Mouse (Mus musculus) testis, postnatal 14 days (tissue): ENCODE data around the gene Lrrc7.

Experiments used
- DNase-seq: peaks from one replicate; pipeline ENCODE4 v3.0.0; 2021; ENCODE audit warnings: low spot score

The Lrrc7 gene

DNA sequence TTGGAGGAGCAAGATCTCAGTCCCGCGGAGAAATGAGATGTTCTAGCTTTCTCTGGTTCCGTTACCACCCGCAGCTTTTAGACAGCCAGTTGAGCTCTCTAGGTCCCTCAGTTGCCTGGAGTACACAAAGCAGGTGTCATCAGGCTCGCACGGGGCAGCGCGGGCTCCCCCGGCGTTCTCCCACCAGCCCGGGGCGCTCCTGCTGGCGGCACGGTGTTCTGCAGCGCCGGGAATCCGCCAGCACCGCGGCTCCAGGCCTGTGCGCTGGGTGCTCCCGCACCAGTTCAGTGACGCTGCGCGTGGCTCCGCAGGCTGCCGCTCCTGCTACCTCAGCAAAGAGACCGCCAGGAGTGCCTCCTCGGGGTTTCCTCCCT, at the start of gene Lrrc7:
Gene Lrrc7, minus strand, starts transcription at position 235 of the 374 bp plus-strand sequence.
- DNase-seq = peak; percentile 12

DNA sequence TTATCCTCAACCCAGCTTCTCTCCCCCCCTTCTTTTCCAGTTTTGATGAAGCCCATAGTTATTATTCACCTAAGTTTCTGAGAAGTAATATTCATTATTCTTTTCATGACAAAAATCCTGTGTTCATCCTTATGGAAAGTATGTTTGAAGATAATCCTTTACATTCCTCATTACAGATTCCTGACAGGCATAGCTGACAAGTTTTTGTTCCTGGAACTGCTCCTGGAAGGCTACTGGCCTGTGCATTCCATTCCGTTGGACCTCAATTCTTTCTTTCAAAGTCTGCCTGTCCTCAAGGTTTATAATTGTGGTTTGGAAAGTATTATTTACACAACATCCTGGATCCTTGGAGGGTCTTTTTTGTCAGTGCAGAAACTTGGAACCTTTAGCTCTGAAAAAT, 45.0 kb upstream of the Lrrc7 start:
- DNase-seq = no peak

DNA sequence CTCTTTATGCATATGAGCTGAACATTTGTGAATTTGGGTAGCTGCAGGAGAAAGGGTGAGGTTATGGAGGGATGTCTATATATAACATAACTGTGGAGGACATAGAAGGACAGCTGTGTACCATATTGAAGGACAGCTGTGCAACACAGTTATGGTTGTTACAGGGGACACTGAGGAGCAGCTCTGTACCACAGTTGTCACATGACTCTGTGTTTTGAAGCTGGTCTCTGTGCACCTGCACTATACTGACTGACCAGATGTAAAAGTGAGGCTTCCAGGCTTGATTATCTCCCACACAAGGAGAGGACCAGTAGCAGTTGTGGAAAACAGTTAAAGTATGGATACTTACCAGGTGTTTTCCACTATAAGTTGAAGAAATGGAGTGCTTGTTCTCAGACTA, 43.3 kb upstream of the Lrrc7 start:
- DNase-seq = no peak

DNA sequence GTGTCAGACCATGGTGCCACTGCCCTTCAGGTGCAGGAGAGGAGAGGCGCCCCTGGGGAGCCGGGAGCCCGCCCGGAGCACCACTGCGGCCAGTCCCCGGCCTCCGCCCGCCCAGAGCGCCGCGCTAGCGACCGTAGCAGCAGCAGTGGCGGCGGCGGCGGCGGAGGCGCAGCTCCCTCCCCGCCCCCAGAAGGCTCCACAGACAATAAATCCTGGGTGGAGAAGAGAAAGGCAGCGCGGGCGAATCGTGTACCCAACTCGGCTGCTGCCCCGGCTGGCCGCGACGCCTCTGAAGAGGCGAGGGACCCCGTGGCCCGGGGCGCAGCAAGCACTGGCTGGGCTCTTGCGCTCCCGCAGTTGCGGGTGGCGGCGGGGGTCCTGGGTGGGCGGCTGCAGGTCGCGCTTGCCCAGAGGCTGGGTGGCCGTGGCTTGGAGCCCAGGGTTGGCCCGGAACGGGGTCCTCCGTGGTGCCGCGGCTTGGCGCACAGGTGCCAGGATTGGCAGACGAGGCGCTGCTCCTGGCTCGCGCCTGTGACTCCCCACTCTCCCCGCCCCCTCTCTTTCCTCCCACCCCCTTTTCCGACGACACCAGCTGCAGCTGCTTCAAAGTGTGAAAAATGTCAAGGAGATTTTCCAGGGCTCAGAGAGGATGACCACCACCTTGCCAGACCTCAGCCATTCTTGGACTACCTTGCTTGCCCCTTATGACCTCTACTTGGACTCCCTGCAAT, 600 bp downstream of the Lrrc7 start:
- DNase-seq = no peak

DNA sequence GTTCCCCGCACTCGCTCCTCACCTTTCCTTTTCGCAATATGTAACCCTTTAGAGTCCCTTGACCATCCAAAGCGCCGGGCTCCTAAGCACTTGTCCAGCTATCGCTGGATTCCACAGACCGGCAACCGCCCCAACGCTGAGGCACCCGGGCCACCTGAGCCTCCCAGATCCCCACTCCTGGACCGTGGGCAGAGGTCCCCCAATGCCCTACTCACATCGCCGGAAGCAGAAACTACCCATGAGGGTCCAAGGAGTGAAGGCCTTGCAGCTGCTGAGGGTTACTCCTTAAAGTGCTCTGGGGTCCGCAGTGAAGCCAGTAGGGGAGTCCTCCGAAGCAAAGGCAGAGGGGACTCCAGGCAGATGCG, 1.1 kb downstream of the Lrrc7 start:
- DNase-seq = peak; percentile 5

DNA sequence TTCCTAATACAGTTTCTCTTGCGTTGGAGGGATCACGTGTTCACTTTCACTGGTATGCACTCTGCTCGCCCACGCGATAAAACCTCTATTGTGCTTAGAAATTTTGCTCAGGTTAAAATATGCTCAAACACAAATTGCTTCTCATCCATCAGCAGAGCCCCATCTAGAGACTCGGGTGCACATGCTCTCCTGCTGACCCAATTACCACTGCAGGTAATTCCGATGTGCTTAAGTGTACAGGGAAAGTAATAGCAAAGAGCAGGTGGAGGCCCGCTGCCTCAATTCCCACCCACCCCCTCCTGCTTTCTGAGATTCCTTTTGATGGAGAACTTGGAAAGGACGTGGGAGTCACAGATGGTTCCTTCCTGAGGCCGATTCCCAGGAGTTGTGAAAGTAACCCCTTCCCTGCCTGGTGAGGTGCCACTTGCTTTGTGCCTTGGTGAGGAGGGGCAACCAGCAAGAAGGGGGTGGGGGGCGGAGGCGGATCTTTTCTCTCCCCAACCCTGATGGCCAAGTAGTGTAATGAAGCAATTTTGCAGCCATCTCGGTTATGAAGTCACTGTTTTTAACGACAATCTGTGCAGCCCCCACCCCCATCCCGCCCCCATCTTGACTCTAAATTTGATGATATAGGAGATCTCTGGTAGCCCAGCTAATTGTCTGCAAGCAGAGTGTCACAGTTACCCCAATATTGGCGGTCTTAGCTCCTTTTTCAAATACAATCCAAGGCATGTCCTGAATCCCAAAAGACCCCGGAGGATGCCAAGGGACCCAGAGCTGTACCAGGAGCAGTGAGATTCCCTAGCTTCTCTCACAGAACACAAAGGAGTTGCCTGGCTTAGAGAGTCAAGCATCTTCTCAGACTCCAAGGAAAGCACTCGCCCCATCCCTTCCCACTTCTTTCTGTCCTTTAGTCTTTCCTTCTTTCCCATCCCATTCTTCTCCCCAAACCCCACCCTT, 2.0 kb downstream of the Lrrc7 start:
- no peak for DNase-seq

DNA sequence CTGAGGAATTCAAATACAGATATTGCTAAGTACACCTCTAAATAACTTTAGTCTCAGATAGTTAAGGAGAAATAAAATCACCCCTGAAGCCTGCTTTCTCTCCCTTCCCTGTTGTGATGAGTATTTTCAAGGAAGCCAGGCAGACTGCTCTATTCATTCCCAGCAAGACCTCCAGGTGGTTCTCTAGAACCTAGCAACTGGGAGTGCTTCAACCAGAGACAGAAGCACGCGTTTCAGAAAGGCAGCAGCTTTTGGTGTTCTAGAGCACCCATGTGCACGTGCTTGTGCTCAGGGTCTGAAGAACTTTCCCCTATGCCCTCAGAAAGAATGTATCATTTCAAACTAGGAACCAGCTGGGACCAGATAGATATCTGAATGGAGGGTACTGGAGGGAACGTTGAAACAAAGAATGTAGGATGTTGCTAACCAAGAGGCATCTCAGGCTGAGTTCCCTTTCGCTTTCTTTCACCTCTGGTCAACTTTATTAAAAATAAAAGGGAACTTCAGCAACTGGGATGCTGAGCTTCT, 2.8 kb downstream of the Lrrc7 start:
- DNase-seq = peak; percentile 11

DNA sequence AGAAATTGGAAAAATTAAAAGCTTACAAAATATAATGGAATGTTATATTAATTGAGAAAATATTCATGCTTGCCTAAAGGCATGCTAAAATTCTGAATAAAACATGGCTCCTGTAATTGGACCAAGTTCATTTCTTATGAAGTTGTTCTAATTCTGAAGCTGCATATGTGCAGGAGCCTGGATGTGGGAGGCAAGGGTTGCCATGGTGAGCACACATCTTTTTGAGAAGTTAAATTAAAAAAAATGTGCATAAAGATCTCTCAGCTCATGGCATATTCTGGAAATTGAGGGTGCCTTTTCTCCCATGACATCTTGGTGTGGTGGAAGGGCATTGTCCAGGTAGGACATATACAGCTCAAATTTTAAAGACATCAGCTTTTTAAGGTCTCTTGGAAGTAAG, 3.4 kb downstream of the Lrrc7 start:
- DNase-seq = no peak

DNA sequence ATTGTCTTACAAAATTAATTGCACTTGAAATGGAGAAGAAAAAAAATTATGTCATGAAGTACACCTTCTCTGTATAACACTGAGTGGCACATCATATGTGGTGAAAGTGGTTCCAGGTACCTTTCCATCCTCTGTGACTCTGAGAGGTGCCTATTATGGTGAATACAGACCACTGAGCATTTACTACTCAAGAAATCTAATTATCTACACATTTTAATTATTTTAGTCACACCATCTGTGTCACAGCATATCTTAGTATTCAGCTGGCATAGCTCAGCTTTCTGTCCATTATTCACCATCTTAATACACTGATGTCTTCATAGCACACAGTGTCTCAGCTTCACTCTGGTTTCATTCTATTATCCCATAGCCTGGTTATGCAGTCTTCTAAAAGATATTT, 7.7 kb downstream of the Lrrc7 start:
- no peak for DNase-seq

DNA sequence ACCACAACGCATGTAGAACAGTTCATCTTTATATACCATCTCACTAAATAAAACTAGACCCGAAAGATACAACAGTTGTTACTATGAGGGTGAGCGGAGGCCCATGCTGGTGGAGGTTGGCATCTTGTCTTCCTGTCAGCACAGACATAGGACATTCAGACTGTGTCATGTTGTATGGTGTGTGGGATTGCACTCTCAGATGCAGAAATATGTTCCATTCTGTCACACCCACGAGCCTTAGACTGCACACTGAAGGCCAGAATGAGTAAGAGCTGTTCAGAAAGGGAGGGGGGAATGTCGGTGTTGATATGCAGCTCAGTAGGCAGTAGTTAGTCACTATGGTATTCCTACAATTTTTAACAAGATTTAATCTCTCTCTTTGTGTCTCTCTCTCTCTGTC, 9.9 kb downstream of the Lrrc7 start:
- no peak for DNase-seq

DNA sequence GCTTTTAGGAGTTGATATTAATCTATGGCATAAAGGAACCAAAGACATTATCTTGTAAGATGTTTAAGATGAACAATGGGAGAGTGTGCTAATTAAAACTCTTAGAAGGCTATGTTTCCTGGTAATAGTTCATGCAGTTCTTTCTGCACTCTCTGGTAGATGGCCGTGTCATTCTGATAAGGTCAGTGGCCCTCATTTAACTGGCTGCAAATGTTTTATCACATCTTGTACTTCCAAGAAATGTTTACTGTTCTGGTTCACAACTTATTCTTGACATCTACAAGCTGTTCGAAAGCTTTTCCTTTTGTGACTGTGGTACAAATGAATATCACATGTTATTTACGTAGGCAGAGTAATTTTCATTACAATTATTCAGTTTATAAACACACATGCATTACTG, 18.5 kb downstream of the Lrrc7 start:
- no peak for DNase-seq

DNA sequence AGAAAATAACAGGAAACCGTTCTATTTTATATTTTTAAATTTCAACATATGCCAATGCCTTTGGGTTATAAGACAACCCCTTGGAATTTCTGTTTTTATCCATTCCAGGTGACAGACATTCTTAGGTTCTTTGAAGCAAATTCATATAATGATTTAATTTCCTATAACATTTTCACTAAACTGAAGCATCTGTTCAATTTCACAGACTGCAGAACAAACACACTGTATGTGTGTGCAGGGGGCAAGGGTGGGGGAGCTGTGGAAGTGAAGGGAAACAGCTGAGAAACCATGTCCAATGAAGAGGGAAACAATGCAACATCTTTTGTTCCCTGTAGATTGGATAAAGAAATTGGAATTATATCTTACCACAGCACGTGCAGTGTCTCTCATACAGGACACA, 29.2 kb downstream of the Lrrc7 start:
- no peak for DNase-seq

DNA sequence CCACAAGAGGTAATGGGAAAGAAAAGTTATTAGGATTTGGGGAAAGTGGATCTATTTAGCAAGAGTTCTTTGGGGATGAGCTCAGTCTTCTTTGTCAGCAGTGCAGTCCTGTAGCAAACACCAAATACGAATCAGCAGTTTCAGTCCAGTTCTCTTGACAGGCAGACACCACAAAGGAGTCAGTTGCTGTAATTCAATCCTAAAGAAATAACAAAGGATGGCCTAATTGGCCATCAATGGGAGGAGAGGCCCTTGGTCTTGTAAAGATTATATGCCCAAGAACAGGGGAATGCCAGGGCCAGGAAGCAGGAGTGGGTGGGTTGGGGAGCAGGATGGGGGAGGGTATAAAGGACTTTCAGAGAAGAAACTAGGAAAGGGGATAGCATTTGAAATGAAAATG, 33.5 kb downstream of the Lrrc7 start:
- no peak for DNase-seq

DNA sequence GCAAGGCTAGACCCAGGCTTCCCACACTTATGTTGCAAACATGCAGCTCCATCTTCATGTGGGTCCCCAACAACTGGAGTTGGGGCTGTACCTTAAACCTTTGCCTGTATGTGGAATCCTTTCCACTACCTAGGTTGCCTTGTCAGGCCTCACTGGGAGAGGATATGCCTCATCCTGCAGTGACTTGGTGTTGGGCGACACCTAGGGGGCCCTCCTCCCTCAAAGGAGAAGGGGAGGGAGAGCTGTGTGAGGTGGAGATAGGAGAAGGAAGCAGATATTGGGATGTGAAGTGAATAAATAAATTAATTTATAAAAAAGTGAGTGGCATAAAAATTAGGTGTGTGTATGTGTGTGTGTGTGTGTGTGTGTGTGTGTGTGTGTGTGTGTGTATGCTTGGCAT, 68.3 kb downstream of the Lrrc7 start:
- DNase-seq = no peak

DNA sequence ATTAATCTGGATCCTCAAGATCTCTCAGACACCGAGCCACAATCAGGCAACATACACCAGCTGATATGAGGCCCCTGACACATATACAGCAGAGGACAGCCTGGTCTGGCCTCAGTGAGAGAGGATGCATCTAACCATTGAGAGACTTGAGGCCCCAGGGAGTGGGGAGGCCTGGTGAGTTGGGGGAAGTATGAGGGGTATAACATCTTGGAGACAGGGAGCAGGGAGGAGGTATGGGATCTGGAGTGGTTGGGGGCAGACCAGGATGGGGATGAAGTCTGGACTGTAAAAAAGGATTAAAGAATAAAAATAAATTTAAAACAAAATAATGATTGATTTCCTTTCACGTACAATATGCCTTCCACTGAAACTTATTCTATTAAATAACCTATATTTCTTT, 82.3 kb downstream of the Lrrc7 start:
- DNase-seq = no peak

DNA sequence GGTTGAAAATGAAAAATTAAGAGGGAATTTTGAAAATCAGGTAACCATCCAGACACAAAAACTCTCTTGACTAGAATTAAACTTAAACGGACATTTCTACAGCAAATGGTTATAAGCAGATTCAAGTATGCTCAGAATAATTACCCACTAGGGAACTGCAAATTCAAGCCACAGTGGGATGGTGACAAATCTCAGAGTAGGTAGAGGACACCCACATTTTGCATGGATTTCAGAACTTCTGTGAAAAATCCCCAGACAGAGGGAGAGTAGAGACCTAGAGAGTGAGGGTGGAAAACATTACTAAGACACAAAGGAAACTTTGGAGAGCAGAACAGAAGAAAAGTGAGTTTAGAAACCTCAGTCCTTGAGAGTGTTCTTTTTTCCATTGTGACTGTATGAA, 161.4 kb downstream of the Lrrc7 start:
- DNase-seq = no peak

DNA sequence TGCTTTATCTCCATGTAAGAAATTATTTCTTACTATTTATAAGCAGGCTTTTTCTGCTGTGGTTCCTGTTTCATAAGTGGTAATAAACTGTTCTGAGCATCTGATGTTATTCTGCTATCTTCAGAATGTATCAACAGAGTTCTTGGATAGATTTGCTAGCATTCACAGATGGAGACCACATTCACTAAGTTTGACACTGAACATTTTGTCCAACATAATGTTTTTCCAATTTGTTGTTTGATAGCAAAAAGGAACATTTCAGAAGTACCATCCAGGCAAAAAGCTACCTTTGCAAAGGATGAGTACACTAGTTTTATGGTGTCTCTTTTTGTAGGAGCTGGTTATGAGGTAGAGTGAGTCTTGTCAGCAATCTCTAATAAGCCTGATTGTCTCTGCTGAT, 170.5 kb downstream of the Lrrc7 start:
- no peak for DNase-seq

DNA sequence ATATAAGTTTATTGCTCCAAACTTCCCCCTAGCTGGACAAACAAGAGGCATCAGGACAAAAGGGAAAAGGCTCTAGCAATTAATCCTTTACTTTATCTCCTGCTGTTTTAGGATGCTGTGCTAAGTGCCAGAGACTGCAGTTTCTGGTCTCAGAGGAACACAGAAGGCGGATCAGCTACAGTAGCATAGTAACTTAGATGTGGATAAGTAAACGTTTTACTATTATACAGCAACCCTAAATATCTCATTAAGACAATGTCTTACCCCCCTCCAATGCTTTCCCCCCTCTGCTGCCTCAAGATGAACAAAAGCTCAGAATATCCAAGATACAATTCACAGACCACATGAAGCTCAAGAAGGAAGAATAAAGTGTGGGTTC, 174.0 kb downstream of the Lrrc7 start:
- no peak for DNase-seq

DNA sequence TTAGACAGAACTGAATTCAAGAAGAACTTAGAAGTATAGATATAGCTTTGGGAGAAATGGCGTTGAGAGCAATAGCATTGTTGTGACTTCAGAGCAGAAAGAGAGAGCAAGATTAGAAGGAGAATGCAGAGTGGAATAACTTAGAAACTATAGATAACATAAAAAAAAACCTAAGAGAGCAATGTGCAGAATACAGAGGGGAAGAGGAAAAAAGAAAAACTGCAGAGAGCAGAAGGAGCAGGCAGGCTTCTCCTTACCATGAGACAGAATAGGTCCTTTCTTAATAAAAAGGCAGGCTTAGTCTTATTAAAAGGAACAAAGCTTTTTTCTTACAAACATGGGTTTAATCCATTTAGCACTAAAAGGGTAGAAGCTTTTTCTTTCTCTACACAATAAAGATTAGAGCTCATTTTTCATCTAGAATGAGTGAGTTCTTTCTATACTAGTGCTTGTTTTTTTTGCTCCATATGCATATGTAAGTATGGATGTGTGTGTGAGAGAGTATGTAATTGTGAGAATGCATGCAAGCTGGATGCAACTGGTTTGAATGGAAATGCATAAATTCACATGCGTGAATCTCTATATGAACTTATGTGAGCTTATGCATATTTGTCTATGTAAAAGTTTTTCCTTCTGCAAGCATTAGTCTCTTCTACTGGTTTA, 174.5 kb downstream of the Lrrc7 start:
- no peak for DNase-seq

DNA sequence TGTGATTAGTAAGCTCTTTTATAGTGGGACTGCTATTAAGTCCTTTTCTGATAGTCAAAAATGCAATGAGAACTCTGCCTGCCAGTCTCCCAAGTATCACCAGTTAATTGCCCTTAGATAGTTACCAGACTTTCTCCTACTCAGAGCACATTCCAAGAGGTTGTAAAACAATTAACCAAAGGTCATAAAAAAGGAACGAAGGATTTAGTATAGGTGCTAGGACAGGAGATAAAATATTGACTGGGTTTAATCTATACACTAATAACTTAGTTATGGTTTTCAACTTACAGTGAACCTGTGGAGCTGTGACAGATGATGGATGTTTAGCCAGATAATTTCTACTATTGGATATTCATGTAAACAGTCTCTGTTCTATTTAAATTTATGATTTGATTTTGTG, 175.2 kb downstream of the Lrrc7 start:
- no peak for DNase-seq

DNA sequence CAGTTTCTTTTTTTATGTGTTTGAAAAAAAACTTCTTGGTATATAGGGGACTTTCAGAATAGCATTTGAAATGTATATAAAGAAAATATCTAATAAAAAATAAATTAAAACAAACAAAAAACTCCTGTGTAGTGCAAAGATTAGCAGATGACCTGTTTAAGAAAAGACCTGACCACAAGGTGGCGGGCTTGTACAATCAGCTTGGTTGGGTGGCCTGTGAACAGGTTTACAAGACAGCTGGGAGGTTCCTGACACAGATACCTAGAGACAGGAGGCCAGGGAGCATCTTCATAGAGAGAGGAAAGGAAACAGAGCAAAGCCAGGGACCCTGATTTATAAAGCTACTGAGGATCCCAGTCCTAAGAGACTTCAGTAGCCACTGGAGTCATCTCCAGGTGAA, 186.1 kb downstream of the Lrrc7 start:
- DNase-seq = no peak

DNA sequence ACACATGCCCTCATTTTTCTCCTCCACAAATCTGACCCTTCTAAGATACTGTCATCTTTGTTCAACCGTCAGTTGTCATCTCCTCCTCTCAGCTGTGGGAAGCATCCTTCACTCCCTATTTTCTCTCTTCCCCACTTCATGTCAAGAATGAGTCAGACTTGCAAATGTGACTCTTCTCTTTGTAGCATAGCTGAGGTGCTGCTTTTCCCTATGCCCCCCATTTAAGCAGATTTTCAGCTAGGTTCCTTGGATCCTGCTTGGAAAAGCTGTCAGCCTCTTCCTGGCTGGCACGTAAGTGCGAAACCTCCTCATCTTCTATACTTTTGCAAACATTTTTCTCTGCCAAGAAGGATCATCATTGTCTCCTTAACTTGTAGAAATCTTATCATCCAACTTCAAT, 192.9 kb downstream of the Lrrc7 start:
- DNase-seq = no peak

DNA sequence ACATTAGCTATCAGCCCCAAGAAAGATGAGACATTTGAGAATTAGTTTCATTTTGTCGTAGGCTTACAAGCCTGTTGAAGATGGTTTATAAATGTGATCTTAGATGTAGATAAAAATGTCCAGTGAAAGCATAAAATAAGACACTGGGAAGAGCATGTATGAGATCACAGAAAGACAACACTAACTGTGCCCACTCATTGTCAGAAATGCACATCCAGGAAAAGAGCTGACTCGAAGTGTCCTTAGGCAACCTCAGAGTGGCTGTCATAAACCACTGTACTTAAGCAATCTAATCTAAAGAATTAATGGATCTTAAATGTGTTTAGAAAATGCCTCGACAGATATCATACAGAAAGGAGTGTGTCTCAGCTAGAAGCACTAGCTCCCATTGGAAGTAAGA, 196.2 kb downstream of the Lrrc7 start:
- no peak for DNase-seq
